Mouse (Mus musculus) urinary bladder, postnatal 10 days (tissue): Measurements from ENCODE around the gene Galnt16.

Experiments
- DNase-seq: peaks from one replicate; pipeline ENCODE4 v3.0.0; 2022; ENCODE audit warnings: low spot score

Galnt16 gene

DNA sequence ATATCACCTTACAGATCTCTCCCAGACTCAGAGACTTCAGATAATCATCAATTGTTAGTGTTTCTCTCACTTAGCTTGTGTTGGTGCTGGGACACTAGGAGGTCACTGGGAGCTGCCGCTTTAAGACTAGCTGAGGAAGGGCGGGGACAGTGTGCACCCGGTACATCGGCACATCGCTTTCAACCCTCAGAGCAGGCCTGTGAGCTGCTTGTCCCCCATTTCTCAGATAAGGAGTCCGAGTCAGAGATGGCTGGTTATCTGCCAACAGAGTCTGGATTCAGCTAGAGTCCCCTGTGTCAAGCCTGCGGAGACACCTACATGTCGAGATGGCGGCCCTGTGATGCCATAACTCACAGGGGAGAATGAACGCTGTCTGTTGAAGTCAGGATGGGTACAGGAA lies 13.5 kb downstream of the Galnt16 start:
- DNase-seq: no peak

DNA sequence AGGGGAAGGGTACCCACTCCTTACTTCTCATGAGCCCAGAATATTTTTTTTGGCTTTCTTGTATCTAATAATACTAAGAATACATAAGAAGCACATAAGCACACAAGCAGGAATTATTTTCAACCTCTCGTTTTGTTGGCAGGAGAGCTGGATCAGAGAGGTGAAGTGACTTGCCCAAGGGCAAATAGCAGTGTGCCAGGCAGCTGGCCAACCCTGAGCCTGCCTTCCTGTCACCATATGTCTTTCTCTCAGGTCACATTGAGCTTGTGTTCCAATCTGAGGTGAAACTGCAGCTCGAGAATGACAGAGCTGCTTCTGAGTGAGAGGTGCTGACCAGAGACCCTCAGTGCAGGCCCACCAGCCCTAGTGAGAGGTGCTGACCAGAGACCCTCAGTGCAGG lies 15.8 kb downstream of the Galnt16 start:
- no peak for DNase-seq

DNA sequence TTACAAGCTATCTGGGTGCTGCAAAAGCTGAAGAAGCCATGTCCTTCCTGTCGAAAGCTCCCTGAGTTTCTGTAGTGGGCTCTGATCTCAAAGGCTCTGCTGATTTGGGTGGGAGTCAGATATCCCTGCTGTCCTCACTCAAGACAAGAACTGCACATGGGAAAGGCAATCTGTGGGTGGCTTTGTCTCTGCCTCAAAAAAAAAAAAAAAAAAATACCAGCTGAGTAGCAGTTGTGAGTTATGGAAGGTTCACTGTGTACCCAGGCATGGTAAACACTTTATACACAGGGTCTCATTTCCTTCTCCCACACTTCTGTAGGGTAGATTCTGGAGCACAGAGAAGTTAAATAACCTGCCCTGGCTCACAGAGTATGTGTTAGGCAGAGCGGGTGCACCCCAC lies 19.2 kb downstream of the Galnt16 start:
- DNase-seq: no peak

DNA sequence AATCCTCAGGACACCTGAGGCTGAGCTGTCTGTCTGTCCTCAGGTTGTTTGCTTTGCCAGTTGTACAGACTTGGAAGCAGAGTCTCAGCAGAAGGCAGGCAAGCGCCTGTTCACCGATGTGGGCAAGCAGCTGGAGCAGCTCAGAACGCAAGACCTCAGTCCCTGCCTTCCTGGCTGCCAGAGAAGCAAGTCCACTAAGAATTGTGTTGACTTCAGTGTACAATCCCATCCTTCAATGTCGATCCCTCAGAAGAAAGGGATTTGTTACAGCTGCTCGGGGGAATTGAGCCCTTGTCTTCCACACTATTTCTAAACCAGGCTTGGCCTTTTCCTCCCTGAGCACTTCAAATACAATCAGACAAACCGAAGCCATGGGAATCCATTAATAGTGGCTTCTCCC lies 20.2 kb downstream of the Galnt16 start:
- DNase-seq: no peak

DNA sequence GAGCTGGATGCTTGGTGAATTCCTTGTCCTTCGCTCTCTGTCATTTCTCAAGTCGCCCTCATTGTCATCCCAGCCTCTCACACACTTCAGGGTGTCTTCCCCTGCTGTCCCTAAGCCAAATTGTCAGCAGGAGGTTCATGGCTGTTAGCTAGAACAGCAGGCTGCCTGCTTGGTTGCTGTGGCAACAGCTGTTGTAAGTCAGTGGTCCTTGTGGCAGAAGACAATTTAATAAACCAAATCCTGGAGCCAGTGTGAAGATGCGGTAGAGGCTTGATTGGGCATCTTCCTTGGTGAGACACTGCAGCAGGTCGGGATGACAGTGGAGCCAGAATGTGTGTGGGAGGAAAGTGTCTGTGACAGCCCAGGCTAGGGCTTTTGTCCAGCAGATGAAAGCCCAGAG lies 27.2 kb downstream of the Galnt16 start:
- DNase-seq: no peak

DNA sequence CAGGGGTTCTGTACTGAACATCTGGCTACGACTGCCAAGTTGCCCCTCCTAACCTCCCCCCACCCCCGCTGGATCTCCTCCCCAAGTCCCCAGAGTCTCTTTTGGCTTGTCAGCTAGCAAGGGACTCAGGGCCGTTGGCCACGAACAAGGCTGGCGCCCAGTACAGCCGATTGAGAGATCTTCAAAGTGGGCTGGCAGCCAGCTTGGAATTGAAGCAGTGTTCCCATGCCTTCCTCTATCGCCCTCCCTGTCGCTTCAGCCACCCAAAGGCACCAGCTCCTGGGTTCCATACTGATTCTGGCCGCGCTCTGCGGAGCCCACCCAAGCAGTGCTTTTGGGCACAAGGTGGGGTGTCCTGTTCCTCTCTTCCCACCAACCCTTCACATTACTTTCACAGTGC lies 31.6 kb downstream of the Galnt16 start:
- no peak for DNase-seq

DNA sequence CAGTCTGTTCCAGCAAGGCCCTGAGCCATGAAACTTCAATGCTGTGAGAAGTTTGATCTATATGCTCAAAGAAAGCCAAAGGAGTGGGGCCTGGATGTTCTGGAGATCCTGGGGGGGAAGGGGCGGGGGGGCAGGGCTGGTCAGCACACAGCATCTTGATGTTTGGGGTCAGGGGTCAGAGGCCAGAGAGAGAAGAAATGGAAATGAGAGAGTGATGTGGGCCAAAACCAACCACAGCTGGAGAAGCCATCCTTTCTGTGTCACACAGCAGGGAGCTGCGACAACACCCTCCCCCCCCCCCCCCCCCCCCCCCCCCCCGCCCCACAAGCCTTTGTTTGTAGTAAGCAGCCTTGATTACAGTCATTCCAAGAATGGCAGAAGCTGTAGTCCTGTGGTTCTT lies 35.1 kb downstream of the Galnt16 start:
- no peak for DNase-seq

DNA sequence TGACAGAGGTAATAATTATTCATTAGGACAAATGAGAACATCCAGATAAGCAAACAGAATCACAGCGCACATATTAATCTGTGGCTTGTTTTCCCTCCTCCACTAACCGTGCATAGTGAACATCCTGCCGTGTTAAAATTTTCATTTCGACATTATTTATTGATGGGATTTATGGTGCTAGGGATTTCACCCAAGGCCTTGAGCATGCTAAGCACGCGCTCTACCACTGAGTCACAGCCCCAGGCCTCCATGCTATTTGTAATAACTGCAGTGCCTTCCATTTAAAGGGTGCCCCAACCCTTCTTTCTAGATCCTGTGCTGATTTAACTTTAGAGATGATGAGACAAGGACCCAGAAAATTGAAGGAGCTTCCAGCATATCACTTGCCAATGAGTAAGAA lies 36.2 kb downstream of the Galnt16 start:
- DNase-seq: no peak

DNA sequence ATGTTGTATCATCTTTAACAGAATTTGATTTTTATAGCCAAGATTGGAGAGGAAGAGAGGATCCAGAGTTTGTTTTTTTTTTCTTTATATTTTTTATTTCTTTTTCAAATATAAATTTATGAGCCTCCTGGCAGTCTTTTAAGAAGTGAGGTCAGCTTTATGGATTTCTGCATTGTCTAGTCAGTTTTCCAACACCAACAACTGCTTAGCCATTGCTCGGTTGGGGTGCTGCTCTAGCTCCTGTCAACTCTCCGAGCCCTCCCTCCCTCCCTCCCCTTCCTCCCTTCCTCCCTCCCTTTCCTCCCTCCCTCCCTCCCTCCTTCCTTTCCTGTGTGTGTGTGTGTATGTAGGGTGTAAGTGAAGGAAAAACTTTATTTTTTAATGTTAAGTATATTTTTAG lies 43.8 kb downstream of the Galnt16 start:
- no peak for DNase-seq

DNA sequence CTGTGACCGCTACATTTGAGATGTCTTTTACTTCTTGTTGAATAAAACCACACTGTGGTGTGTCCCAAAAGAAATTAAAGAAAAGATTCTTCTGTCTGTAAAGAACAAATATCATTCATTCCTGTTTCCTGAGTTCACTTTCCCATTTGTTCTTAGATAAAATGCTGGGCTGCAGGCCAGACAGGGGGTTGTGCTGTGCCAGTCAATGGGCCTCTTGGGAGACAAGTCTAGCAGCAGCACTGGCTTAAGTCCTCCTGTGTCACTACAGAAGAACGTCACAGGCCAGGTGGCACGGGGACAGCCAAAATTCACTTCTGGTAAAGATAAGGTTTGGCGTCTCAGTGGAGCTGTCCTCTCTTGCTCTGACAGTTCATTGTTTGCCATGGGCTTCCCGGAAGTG lies 44.7 kb downstream of the Galnt16 start:
- DNase-seq: no peak

DNA sequence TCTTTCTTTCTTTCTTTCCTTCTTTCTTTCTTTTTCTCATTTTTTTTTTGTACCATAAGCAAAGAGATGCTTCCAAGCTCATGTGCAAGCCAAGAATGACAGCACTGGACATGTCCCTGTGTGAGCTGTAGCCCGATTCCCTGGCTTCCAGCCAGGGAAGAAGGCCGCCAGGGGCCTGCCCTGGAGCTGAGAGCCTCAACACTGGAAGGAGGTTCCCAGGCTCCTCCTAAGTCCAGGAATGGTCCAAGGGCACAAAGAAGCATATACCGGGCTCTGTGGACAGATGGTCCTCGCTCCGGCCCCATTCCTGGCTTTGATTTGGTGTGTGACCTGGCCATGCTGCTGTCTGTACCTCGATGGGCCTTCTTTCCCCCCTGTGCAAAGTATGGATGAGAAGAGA lies 46.9 kb downstream of the Galnt16 start:
- DNase-seq: no peak

DNA sequence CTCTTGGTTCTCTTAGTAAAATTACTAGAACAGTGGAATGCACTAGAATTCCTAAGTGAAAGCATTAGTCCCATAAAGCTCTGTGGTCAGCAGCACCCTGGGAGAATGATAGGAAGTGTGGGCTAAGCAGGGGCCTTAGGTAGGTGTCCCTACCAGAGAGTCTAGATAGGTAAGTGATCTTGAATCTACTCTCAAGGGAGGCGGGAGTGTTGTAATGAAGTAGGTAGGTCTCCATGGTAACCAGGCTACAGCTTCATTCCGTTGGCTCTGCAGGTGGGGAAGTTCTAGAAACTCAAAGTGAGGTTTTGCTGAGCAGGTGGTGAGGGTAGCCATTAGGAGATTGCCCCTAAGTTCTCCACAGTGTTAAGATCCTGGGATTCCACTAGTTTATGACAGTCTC lies 47.7 kb downstream of the Galnt16 start:
- no peak for DNase-seq

DNA sequence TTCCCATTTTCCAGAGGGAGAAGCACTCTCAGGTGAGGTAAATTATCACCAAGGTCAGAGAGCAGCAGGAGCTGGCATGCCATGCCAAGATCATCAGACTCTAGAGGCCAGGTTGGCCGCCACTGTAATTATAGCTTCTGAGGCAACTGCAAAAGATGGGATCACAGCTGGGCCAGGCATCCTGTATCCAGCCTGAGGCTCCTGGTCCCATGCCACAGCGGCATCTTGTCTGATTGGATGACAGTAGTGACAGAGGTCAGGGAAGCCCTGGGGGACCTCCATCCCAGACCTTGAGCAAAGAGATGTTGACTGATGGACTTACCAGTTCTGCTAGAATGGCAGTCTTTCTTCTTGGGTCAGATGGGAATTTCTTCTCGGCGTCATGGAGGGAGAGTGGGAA lies 48.4 kb downstream of the Galnt16 start:
- DNase-seq: no peak

DNA sequence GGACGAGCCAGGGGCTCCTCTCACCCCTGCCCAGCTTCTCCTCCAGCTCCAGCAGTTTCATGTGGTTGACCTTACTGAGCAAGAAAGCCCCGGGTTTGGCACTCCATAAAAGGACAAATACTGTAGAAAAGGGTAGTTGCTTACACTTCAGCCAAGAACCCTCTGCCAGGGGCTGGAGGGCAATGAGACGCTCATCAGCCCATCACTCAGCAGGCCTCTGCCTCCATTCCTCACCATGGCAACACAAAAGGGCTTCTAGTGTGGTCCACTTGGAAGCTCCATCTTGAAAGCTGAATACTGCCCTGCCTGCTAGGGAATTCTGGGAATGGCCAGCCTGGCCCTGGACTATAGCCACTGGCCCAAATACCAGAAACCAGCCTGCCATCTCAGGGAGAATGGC lies 49.3 kb downstream of the Galnt16 start:
- DNase-seq: no peak

DNA sequence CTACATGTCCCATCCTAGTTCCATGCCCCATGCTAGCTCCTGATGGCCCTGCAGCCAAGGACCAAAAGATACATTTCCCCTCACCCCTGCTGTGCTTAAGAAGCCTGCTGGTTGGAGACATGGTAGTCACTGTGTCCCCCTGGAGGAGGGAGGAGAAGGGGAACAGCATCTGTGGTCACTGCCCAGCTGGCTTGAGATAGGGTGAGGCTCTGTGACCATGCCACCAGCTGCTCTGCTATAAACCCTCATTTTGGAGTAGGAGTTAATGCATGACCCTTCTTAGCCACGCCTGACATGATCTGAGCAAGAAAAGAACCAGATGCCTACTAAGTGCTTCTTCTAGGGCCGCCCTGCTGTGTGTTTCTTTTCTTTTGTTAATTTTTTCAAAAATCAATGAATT lies 51.5 kb downstream of the Galnt16 start:
- DNase-seq: no peak

DNA sequence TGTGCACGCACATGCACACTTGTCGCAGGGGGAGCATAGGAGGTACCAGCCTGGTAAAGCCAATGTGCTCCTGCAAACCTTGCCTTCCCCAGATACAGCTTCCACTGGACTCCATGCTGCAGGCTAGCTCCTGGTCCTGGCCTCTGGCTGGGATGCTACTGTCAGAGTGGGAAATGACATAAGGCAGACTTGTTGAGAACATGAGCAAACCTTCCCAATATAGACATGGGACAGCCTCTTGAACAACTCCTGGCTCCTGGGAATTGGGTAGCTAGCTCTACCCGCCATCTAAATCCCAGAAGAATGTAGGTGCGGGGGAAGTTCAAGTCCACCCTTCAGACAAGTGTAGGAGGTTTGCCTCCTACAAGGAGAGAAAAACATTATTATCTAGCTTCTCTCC lies 56.2 kb downstream of the Galnt16 start:
- DNase-seq: no peak

DNA sequence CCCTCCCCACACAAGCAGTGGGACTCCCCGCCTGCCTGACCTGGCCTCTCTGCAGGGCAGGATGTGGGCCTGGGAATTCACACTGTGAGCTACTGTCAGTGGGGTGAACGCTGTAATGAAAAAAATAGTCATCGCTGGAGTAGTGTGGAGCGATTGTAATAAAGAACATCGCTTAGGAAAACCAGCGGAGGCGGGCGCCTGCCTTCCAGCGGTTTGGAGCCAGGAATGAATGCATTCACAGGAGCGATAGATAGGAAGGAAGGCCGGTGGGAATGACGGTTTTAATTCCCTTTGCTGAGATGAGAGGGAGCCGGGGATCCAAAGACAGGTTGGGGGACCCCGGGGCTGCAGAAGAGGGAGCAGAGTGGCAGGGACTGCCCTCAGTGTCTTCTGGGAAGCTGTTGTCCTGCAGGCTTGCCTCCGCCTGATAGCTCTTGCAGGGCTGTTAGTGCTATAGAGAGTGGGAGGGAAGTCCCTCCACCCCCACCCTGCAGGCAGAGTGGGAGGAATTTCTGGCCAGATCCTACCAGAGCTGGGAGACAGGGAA lies 56.8 kb downstream of the Galnt16 start:
- DNase-seq: no peak

DNA sequence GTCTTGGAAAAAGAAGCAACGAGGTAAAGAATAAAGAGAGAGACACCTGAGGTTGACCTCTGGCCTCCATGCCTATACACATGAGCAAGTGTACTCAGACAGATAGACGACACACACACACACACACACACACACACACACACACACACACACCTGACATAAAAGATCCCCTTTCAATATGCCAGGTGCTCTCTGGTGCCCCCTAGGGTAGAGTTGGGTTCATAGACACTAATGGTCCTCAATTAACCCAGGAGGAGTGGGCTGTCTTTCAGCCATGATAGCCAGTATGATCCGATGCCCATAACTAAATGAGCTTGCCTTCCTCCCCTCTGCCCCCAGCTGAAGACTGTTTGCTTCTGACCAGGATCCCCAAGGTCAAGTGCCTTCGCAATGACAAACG lies 59.0 kb downstream of the Galnt16 start:
- DNase-seq: no peak

DNA sequence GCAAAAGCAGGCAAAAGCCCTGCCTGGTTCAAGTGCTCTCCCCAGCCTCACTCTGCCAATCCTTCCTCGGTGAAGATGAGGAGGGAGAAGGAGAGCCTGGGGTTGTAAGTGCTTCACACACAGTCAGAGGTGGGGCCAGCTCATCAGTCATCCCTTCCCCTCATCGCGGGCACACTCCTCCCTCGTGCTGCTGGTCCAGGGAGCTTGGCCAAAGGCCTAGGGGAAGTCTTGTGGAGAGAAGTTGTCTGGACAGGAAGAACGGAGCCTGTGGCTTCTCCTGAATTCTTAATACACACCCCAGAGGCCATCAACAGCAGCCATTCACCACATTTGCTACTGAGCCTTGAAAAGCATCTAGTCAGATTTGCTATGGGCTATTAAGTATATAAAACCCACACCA lies 63.3 kb downstream of the Galnt16 start:
- DNase-seq: no peak

DNA sequence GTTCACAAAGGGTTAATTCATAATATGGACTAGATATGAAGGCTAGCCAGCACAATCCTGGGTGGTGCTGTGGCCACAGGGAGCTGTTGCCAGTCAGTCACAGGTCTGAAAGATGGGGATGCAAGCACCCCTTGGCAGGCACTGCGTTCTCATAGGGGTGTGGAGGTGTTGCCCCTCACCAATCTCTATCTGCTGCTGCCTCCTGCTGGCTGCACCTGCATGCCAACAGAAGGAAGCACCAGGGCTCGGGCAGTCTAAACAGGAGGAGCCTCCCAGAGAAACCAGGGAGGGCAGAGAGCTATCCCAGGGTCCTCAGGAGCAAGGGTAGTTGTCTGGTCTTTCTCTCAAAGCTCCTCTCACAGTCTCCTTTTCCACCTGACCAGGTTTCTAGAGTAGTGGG lies 66.9 kb downstream of the Galnt16 start:
- DNase-seq: no peak

DNA sequence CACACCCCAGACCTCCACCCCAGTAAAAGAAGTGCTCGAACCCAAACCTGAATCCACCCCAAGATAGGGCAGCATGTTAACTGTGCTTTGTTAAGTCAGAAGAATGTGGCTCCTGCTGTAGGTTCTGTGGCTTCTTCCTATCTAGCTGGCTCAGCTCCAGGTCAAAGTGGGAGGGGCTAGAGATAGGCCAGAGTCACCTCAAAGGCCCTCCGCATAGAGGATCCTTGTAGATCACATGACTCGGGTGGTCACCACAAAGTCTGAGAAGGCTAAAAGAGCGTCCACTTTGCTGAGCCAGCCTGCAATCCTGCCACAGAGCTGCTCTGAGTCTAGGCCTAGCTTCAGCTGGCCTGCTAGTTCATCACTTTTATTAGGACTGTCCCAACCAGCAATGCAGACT lies 76.1 kb downstream of the Galnt16 start:
- no peak for DNase-seq

DNA sequence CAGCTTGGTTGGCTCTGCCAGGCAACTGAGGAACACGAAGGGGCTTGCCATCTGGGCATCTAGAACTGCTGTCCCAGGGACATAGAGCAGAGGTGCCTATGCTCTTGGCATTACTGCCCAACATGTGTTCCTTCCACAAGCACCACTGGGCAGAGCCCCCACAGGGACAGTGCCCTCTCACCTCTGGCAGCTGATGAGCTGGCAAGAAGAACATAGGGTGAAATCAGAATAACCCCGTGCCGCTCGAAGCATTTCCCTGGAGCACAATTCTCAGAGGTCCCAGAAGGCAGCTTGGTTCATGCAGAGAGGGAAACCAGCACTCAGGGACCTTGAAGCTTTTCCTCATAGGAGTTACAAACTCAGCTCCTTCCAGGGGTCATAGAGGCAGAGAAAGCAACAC lies 76.7 kb downstream of the Galnt16 start:
- no peak for DNase-seq

DNA sequence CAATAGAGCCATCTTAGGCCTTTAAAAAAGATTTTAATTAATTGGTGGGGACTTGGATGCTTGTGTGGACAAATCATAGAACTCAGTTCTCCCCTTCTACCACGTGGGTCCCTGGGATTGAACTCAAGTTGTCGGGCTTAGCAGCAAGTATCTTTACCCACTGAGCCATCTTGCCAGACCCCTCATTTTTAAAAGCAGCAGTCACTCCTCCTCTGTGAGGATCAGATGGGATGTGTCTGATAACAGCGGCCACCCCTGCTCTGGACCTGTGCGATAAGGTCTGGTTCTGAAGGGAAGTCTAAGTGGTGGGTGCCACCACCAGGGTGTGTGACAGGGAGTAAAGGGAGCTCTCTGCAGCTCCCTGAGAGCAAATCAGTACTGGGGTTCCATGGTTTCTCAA lies 77.5 kb downstream of the Galnt16 start:
- DNase-seq: no peak

DNA sequence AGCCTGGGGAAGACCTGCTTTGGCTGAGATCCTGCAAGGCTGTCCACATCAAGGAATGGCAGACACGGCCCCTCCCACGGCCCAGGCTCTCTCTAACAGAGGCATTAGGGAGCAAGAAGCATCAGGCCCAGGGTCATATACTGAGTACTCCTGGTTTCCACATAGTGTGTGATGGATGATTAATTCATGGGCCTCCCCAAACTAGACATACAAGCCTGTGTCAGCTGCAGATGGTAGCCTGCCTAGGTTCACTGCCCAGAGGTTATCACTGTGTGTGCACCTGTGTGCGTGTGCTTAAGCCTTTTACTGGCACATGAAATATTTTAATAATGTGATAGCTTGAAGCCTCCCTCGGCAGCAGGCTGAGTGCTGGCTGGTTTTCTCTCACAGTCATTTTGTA lies 77.9 kb downstream of the Galnt16 start:
- no peak for DNase-seq

DNA sequence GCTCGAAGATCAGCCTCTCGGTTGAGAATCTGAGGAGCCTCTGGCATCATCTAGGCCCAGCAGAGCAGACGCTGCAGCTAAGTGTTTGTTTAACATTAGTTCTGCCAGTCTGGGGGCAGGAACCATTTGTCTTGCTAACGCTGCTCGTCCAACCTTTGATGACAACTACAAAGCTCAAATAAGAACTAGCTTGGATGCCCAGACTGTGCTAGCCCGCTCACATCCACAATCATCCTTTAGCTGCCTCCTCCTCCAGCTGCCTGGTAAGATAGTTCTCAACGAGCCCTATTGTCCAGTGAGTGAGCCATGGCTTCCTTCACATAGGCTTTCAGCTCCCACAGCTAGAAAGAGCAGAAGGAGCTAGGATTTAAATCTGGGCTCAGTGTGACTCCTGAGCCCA lies 80.2 kb downstream of the Galnt16 start:
- no peak for DNase-seq
